In the genomic region with DNA sequence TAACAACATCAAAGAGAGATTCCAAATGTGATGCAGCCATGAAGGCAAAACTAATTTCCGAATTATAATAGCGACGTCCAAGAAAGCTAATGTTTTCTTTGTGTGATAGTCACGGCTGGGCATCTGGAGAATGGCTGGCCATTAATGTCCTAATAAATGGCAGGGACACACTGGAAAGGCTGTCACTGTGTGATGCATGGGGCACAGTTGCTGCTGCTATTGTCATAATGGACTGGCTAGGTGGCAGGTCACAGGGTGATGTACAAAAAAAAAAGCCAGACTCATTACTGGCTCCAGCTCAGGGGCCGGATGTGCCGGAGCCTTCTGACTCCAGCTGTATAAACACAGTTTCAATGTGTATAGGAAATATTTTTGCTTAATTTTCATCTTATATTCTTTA, we compare ENCODE assay signal across 17 mouse cellular contexts.
DNase-seq lines count a peak whose midpoint lies in the region; ATAC-seq and TF ChIP-seq lines count a peak whose summit lies in the region.
"Had no signal": no experiment of that assay in that cellular context is flagged by ENCODE, and none has a peak within 500 bp of the region (broad histone marks: within the 10 kb centered on the region; RNA-seq: fewer than 3 reads in every experiment).

No protein-coding gene starts in this region.

- H3K36me3 ChIP-seq in forebrain, embryonic 15.5 days: no peaks in the 10 kb centered on the region
- no peaks in the 10 kb centered on the region for H3K36me3 ChIP-seq in forebrain, postnatal 0 days (ENCODE audit: insufficient read depth)
- no peaks in the 10 kb centered on the region for H3K36me3 ChIP-seq in lung, embryonic 16.5 days (ENCODE audit: control insufficient read depth, insufficient read depth, low read length)
- H3K36me3 ChIP-seq in hindbrain, embryonic 15.5 days: no peaks in the 10 kb centered on the region
- H3K36me3 ChIP-seq: embryonic facial prominence, embryonic 12.5 days; intestine, embryonic 15.5 days; liver, embryonic 13.5 days had no signal

- H3K9me3 ChIP-seq in forebrain, embryonic 15.5 days: no peaks in the 10 kb centered on the region
- H3K9me3 ChIP-seq in forebrain, postnatal 0 days (ENCODE audit: low read length): no peaks in the 10 kb centered on the region
- no peaks in the 10 kb centered on the region for H3K9me3 ChIP-seq in lung, embryonic 16.5 days (ENCODE audit: control insufficient read depth, low read length)
- no peaks in the 10 kb centered on the region for H3K9me3 ChIP-seq in hindbrain, embryonic 15.5 days
- H3K9me3 ChIP-seq: embryonic facial prominence, embryonic 12.5 days; forebrain, embryonic 13.5 days; intestine, embryonic 15.5 days; liver, embryonic 13.5 days had no signal

- intact Hi-C loops in gastrocnemius, postnatal 36 days (cut with DNase I): no loop called here

- peaks cover 11% of the 10 kb centered on the region for H3K4me1 ChIP-seq in forebrain, embryonic 15.5 days
- no peaks in the 10 kb centered on the region for H3K4me1 ChIP-seq in forebrain, postnatal 0 days (ENCODE audit: insufficient read depth)
- peaks cover 4% of the 10 kb centered on the region; the same call in 1 of the 2 replicates for H3K4me1 ChIP-seq in lung, embryonic 16.5 days (replicated peaks; ENCODE audit: control insufficient read depth, insufficient read depth, low read length)
- peaks cover 4% of the 10 kb centered on the region for H3K4me1 ChIP-seq in hindbrain, embryonic 15.5 days (replicated peaks)
- H3K4me1 ChIP-seq: intestine, embryonic 15.5 days; liver, embryonic 13.5 days had no signal

- no peak overlapping the region for H3K9ac ChIP-seq in forebrain, embryonic 15.5 days (replicated peaks)
- H3K9ac ChIP-seq in forebrain, postnatal 0 days: no peak overlapping the region
- no peak overlapping the region for H3K9ac ChIP-seq in lung, embryonic 16.5 days (ENCODE audit: low read length)
- no peak overlapping the region for H3K9ac ChIP-seq in hindbrain, embryonic 15.5 days
- H3K9ac ChIP-seq: embryonic facial prominence, embryonic 12.5 days; forebrain, embryonic 13.5 days; intestine, embryonic 15.5 days; liver, embryonic 13.5 days had no signal

- no peak overlapping the region for H3K27ac ChIP-seq in forebrain, embryonic 15.5 days (replicated peaks)
- H3K27ac ChIP-seq in forebrain, postnatal 0 days (ENCODE audit: low read depth, low read length): no peak overlapping the region
- H3K27ac ChIP-seq in lung, embryonic 16.5 days (ENCODE audit: low read length): no peak overlapping the region
- 0 out of 2 replicates have a peak overlapping the region, but pooled peaks have one; percentile 38 for H3K27ac ChIP-seq in hindbrain, embryonic 15.5 days (replicated peaks)
- H3K27ac ChIP-seq: embryonic facial prominence, embryonic 12.5 days; forebrain, embryonic 13.5 days; intestine, embryonic 15.5 days; layer of hippocampus, adult 2 months; liver, embryonic 13.5 days had no signal

- DNase-seq in forebrain, postnatal 0 days: no peak
- no peak for DNase-seq in lung, adult 18-20 months
- peak; percentile 66 for DNase-seq in retina, embryonic 14.5 days (ENCODE audit: low spot score)
- no peak for DNase-seq in gastrocnemius, postnatal 36 days
- DNase-seq in urinary bladder, postnatal 10 days (ENCODE audit: low spot score): no peak
- DNase-seq: cerebellum, adult 18-20 months; gastrocnemius, postnatal 10 days; liver, embryonic 13.5 days; right cerebral cortex, postnatal 14 days; thymus, adult 2 months had no signal

- H3K4me3 ChIP-seq in forebrain, embryonic 15.5 days: no peak overlapping the region
- no peak overlapping the region for H3K4me3 ChIP-seq in forebrain, postnatal 0 days (ENCODE audit: low read depth, low read length)
- no peak overlapping the region for H3K4me3 ChIP-seq in lung, embryonic 16.5 days (ENCODE audit: low read length)
- no peak overlapping the region for H3K4me3 ChIP-seq in hindbrain, embryonic 15.5 days
- H3K4me3 ChIP-seq: embryonic facial prominence, embryonic 12.5 days; forebrain, embryonic 13.5 days; intestine, embryonic 15.5 days; layer of hippocampus, adult 2 months; liver, embryonic 13.5 days had no signal

- no peaks in the 10 kb centered on the region for H3K27me3 ChIP-seq in forebrain, embryonic 15.5 days
- H3K27me3 ChIP-seq in forebrain, postnatal 0 days (ENCODE audit: insufficient read depth, low read length): no peaks in the 10 kb centered on the region
- H3K27me3 ChIP-seq in lung, embryonic 16.5 days (ENCODE audit: control insufficient read depth, insufficient read depth, low read depth, low read length): no peaks in the 10 kb centered on the region
- no peaks in the 10 kb centered on the region for H3K27me3 ChIP-seq in hindbrain, embryonic 15.5 days
- H3K27me3 ChIP-seq: embryonic facial prominence, embryonic 12.5 days; forebrain, embryonic 13.5 days; intestine, embryonic 15.5 days; liver, embryonic 13.5 days had no signal

- WGBS in forebrain, embryonic 15.5 days: 40% methylated on average over 6 of the region's 6 CpGs
- WGBS in forebrain, postnatal 0 days: 40% methylated on average over 6 of the region's 6 CpGs
- WGBS in lung, embryonic 16.5 days: 28% methylated on average over 6 of the region's 6 CpGs
- WGBS in hindbrain, embryonic 15.5 days: 11% methylated on average over 6 of the region's 6 CpGs

- 0 out of 2 replicates have a peak, but pooled peaks have one; percentile 38 for ATAC-seq in forebrain, embryonic 15.5 days (replicated peaks)
- ATAC-seq in forebrain, postnatal 0 days: no peak
- peak; percentile 47; the same call in 1 of the 2 replicates for ATAC-seq in lung, embryonic 16.5 days (ENCODE audit: low read depth)
- ATAC-seq in hindbrain, embryonic 15.5 days (ENCODE audit: low FRiP score, low read depth): 0 out of 2 replicates have a peak, but pooled peaks have one; percentile 34
- ATAC-seq: forebrain, embryonic 13.5 days; intestine, embryonic 15.5 days had no signal

- H3K4me2 ChIP-seq in forebrain, embryonic 15.5 days (replicated peaks): no peak overlapping the region
- H3K4me2 ChIP-seq in forebrain, postnatal 0 days (ENCODE audit: low read depth): no peak overlapping the region
- H3K4me2 ChIP-seq in lung, embryonic 16.5 days (ENCODE audit: low read depth, low read length): no peak overlapping the region
- H3K4me2 ChIP-seq in hindbrain, embryonic 15.5 days: no peak overlapping the region
- H3K4me2 ChIP-seq: embryonic facial prominence, embryonic 12.5 days; forebrain, embryonic 13.5 days; intestine, embryonic 15.5 days; liver, embryonic 13.5 days had no signal

- TF ChIP-seq CTCF in forebrain, postnatal 0 days (IDR thresholded peaks at IDR 0.05; ENCODE audit: low read depth): no peak
